Mouse (Mus musculus): Measurements from ENCODE around the gene Gm10392.
A peak's percentile ranks its signal among the peaks of the same experiment; 100 is the strongest.

Gm10392 gene

GRCm38 (mm10) chr11:77491502-77492291 lies 27.3 kb downstream of the Gm10392 start:
- peak; percentile 83 to 89 for DNase-seq

GRCm38 (mm10) chr11:77491123-77491501 lies 27.9 kb downstream of the Gm10392 start:
- peak; percentile 97 for DNase-seq

GRCm38 (mm10) chr11:77490451-77490850 lies 28.5 kb downstream of the Gm10392 start:
- no peak for DNase-seq

- DNase-seq = peak; percentile 85 to 88
Observed at GRCm38 (mm10) chr11:77489591-77490235, 29.3 kb downstream of the Gm10392 start, which contains the start of gene Ankrd13b. Gene Ankrd13b (minus strand): TSS chr11:77489678.

- DNase-seq = peak; percentile 46 to 53
Observed at GRCm38 (mm10) chr11:77488771-77489581, 30.0 kb downstream of the Gm10392 start.

GRCm38 (mm10) chr11:77486798-77487197 lies 32.2 kb downstream of the Gm10392 start:
- DNase-seq = no peak

GRCm38 (mm10) chr11:77485229-77485628 lies 33.8 kb downstream of the Gm10392 start:
- no peak for DNase-seq

GRCm38 (mm10) chr11:77483510-77484255 lies 35.3 kb downstream of the Gm10392 start:
- DNase-seq = no peak

- no peak for DNase-seq
Observed at GRCm38 (mm10) chr11:77483043-77483442, 36.0 kb downstream of the Gm10392 start.

- no peak for DNase-seq
Observed at GRCm38 (mm10) chr11:77476895-77477294, 42.1 kb downstream of the Gm10392 start.

GRCm38 (mm10) chr11:77476216-77476615 lies 42.8 kb downstream of the Gm10392 start:
- DNase-seq = no peak

- DNase-seq = no peak
Observed at GRCm38 (mm10) chr11:77472775-77473174, 46.2 kb downstream of the Gm10392 start.

GRCm38 (mm10) chr11:77471407-77471806 lies 47.6 kb downstream of the Gm10392 start:
- no peak for DNase-seq

GRCm38 (mm10) chr11:77468397-77468796 lies 50.6 kb downstream of the Gm10392 start:
- no peak for DNase-seq

- DNase-seq = peak; percentile 86 to 90
Observed at GRCm38 (mm10) chr11:77467784-77468183, 51.2 kb downstream of the Gm10392 start.

GRCm38 (mm10) chr11:77467157-77467556 lies 51.8 kb downstream of the Gm10392 start:
- peak; percentile 80 to 87 for DNase-seq

Data from kidney, postnatal 4 days (tissue).